Mouse (Mus musculus): ENCODE results near the gene Drd4.

The Drd4 gene

DNA sequence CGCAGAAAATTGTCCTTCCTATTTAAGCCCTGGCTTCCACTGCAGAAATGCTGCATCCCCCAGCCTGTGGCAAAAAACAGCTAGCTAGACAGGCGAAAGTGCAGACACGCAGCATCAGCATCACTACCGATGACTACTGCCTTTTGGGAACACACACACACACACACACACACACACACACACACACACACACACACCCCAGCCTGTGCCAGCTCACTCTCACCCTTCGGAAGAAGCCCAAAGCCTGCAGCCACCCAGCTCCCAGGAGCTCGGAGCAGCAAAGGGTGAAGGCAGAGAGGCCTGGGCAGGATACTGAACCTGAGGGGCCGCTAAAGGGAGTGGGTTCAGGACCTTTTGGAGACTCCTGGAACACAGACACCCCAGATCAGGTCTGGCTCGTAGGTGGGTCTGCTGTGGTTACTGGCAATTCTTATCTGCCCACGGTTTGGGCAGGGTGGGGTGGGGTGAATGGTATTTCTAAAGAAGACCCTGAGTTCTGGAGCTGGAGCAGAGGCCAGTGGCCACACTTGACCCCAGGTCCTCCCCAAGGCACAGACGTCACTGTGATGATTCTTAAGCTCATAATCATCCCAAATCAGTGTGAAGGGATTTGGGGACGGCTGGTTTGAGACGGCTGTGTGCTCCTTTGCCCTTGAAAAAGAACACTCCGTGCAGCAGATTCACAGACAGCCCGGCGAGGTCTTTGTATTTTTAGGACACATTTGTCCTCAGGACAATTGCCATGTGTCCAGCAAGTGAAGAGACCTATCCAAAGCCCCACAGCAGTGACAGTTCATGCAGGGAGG lies 980 bp downstream of the Drd4 start:
- DNase-seq (ENCODE audit: low spot score): no peak

DNA sequence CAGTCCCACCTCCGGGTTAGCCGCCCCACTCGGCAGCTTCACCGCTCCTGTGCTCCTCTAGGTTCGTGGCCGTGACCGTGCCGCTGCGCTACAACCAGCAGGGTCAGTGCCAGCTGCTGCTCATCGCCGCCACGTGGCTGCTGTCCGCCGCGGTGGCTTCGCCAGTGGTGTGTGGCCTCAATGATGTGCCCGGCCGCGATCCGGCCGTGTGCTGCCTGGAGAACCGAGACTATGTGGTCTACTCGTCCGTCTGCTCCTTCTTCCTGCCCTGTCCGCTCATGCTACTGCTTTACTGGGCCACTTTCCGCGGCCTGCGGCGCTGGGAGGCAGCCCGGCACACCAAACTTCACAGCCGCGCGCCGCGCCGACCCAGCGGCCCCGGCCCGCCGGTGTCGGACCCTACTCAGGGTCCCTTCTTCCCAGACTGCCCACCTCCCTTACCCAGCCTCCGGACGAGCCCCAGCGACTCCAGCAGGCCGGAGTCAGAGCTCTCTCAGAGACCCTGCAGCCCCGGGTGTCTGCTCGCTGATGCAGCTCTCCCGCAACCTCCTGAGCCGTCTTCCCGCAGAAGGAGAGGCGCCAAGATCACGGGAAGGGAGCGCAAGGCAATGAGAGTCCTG lies 2.2 kb downstream of the Drd4 start:
- no peak for DNase-seq (ENCODE audit: low spot score)

DNA sequence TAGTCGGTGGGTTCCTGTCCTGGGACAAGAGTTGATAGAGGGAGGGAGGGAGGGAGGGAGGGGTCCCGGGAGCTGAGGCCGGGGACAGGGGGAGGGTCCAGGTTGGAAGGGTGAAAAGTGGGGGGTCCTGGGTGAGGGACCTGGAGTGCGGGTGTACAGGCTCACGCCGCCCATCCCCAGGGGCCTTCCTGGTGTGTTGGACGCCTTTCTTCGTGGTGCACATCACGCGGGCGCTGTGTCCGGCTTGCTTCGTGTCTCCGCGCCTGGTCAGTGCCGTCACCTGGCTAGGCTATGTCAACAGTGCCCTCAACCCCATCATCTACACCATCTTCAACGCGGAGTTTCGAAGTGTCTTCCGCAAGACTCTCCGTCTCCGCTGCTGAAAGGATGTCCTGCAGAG lies 2.7 kb downstream of the Drd4 start:
- no peak for DNase-seq (ENCODE audit: low spot score)

DNA sequence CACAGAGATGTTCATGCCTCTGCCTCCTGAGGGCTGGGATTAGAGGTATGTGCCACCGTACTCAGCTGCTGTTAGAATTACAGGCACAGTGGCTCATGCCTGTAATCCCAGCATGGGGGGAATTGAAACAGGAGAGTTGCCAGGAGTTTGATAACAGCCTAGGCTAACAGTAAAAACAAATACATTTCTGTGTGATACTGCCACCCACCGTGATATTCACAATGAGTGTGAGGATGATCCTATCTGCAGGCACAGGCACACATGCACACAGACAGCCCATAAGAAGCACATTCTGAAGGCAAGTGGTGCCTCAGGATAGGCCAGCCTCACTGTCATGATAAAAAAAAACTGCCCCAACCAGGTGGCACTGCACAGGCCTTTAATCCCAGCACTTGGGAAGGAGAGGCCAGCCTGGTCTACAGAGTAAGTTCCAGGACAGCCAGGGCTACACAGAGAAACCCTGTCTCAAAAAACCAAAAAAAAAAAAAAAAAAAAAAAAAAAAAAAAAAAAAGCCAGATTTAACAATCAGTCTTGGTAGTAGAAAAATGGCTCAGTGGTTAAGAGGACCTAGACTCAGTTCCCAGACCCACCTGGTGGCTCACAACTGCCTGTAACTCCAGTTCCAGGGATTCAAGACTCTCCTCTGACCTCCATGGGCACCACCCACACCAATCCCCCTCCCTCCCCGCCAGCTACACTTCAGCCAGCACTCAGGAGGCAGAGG lies 6.3 kb downstream of the Drd4 start:
- DNase-seq (ENCODE audit: low spot score): no peak

DNA sequence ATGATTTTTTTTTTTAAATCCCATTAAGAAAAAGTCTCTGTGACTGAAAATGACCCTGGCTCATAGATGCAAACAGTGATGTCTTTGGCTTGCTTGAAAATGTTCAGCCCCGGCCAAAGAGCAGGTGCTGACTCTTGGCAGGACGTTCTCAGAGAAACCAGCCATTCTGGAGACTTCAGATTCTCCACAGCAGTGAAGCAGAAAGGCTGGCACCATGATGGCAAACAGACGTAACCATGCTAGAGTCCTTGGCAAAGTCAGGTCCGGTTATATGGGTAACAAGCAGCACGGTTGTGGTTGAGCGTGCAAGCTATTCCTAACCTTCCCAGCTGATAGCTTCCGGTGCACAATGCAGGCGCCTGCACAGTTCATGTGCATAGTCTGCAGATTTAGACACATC lies 7.4 kb downstream of the Drd4 start:
- no peak for DNase-seq (ENCODE audit: low spot score)

DNA sequence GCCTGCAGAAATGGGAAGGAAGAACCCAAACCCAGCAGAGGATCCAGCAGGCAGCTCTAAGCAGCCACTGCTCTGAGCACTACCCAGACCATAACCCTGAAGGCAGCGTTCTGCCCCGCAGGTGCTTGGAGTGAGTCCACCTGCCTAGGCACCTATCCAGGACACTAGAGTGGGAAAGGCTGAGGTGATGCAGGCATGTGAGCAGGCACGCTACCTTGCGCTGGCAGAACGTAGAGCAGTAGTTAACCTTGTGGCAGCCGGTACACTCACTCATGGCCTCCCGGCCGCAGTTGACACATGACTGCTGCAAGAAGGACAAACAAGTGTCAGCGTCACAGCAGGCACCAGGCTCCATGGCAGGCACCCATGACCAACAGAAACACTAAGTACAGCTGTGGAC lies 9.6 kb downstream of the Drd4 start:
- no peak for DNase-seq (ENCODE audit: low spot score)

DNA sequence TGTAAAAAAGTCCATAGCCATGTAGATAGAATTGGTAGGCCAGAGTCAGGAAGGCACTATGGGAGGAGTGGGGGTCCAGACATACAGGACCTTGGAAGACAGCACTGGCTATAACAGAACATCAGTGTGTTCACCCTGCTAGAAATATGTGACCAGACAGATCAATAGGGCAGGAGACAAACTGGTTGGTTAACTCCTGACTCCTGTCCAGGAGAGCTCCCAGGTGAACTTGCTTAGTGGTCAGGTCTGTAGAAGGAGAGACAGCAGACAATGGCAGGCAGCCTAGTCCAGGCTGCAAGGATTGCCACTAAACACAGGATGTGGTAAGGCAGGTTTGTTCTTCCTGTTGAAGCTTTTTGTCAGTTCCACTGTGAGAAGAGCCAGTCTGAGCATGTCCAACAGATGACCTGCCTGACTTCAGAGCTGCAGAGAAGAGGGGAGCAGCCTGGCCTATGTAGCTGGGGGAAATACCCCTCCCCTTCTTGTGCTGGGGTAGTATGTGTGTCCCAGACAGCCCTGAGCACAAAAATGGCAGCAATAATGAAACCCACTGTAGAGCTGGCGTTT lies 11.0 kb downstream of the Drd4 start:
- no peak for DNase-seq (ENCODE audit: low spot score)

DNA sequence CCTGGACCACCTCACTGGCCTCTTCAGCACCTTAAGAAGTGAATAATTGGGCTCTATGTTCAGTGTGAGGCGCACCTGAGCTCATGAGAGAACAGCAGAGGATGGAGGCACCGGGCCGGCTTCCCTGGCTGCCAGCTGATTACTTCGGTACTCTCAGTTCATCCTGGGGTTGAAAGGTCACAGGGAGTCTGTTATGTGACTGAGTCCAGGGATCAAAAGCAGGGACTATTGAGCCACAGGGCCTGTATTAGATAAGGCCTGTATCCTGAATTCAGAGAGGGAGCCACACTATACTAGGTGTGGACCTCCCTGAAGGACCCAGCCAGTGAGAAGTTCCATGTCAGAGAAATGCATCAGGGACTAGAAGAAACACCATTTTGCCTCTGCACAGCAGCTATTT lies 12.7 kb downstream of the Drd4 start:
- no peak for DNase-seq (ENCODE audit: low spot score)

DNA sequence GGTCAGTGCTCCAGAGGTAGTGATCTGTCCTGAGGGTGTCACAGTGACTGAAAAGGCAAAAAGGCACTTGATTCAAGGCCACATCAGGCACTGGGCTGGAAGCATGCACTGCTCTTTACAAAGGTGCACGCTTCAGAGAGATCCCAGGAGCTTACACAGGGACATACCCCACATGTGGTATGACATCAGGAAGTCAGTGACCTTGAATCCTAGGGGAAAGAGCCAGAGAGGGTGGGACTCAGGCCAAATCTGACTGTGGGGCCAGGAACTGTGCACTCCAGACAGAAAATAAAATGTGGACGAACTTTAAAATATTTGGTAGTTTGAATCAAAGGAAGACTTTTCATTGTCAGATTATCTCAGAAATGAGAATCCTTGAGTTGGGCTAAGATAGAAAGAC lies 22.6 kb downstream of the Drd4 start:
- DNase-seq (ENCODE audit: low spot score): no peak

DNA sequence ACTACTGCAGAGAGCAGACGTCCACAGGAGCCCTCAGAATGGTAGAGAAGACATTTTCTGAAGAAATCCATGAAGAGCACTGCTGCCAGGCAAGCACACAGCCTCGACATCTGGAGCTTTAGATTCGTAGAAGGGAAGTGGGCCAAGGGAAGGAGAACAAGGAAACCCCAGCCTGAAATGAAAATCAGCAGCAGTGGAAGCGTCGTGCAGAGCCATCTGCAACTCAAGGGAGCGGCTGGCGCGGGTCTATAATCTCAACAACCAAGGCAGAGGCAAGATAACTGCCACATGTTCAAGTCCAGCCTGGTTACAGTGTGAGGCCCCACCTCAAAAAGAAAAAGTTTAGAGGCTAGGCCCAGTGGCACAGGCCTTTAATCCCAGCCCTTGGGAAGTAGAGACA lies 23.3 kb downstream of the Drd4 start:
- DNase-seq (ENCODE audit: low spot score): no peak

DNA sequence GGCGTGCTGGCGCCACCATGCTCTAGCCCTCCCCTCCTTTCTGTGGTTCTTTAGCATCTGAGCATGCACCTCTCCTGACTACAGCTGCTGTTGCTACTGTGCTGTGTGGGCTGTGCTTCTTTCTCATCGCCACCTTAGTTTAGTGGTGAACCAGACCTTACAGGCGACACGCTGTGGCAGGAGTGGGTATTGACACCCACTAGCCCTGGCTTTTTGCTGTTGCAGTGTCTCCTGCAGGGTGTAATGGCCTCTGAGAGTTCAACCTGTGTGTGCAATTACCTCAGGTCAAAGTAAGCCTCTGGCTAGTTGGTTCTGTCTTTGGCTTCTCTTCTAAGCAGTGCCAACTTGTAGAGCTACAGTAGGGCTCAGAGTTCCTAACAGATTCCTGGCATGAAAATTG lies 24.2 kb downstream of the Drd4 start:
- no peak for DNase-seq (ENCODE audit: low spot score)

DNA sequence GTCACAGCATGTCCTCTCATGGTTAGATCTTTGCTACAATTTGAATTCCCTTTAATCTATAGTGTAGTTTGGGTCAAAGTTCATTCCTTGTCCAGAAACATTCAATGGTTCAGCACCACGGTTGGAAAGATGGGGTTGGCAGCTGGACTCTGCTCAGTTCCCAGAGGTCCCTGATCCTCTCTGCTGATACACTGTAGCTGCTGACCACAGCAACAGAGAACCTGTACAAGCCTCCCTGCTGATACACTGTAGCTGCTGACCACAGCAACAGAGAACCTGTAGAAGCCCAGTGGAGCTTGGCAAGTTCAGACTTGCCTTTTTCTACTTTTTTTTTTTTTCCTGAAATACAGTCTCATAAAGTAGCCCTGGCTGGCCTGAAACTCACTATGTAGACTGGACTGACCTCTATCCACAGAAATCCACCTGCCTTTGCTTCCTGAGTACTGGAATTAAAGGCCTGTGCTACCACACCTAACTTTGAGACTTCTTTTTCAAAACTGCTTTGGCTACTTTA lies 25.9 kb downstream of the Drd4 start:
- no peak for DNase-seq (ENCODE audit: low spot score)

DNA sequence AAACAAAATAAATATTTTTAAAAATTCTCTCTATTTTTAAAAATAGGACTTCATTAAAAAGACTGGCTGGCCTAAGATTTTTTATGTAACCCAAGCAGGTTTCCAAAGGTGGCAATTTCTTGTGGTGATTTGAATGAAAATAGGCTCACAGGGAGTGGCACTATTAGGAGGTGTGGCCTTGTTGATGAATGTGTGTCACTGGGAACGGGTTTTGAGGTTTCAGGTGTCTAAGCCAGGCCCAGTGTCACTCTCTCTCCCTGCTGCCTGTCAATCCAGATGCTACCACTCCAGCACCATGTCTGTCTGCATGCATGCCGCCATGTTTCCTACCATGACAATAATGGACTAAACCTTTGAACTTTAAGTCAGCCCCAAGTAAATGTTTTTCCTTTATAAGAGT lies 27.6 kb downstream of the Drd4 start:
- DNase-seq (ENCODE audit: low spot score): no peak

DNA sequence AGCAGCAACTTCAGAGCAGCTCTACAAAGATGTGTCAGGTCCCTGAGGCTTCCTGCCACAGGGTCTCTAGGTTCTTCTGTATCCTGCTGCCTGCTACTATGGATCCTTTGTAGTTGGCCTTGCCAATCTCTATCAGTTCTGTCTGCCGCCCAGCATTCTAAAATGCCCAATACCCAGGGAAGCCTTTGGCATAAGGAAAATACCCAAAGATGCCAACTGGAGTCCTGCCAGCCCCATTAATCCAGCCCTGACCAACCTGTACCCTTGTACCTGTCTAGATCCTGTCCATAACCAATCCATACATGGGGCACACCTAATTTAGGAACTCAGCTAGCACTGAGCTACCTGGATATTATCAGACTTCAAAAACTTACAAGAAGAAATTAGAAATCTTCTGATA lies 32.9 kb downstream of the Drd4 start:
- DNase-seq (ENCODE audit: low spot score): no peak

DNA sequence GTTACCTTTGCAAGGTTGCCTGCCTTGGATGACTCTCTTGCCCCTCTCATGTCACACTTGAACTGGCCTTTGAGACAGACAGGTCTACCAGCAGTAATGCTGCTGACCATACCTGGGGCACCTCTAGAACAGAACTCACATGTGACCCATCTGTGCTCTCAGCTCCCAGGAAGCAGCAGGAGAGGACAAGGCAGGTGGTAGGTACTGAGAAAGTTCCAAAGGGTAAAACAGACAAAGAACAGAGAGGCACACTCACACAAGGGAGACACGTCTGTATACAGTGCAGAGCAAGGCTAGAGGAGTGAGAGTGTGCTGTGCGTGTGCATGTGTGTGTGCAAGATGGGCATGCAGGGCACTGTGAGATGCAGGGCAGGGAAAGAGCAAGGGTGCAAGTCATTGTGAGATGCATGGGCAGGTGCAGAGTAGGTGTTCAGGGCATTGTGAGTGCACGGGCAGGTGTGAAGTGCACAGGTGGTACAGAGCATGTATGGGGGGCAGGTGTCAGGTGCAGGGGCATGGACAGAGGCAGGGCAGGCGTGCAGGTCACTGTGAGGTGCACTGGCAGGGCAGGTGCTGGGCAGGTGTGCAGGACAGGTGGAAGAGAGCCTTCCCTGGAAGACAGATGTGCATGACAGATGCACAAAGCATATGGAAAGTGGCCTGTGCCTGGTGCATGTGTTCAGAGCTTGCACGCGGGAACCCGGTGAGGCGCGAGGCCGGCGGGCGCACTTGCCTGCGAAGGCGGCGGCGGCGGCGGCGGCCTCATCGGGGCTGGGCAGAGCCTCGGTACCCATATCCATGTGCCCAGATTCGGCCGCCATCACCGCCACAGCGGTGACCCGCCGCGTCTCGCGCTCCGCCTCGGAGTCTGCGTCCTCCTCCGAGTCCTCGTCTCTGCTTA lies 35.0 kb downstream of the Drd4 start:
- no peak for DNase-seq (ENCODE audit: low spot score)

DNA sequence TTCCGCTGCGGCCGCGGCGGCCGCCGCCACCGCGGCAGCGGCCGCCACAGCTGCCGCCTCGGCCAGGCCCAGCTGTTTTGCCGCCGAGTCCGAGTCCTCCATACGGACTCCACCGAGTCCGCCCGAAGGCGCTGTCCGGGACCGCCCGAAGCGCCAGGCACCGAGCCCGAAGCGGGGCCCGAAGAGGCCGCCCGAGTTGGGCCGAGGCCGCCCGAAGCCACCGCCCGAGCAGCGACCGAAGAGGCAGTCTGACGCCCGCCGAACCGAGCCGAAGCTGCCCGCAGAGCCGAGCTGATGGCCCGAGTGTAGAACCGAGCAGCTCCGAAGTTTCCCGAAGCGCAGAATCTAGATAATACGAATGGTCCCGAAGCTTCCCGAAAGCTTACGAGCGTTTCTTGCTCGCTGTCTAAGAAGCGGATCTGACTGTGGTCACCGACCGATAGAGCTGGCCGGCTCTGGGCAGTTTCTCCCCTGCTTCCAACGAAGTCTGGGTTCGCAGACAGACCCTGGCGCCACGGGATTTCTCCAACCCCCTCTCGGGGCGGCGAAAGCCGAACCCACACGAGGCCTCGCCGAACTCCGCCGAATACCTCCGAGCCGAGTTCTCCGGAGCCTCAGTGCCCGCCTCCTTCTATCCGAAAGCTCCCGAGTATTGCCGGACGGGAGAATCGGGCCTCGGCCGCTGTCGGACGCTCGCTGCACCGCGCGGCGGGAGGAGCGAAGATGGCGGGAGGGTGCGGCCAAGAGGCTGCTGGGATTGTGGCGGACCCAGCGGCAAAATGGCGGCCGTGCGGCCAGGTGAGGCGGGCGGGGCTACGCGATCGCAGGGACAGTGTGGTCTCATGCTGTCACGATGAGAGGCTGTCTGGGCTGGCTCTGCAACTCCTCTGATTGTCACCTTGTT lies 35.9 kb downstream of the Drd4 start, which contains the start of the genes Deaf1 and Tmem80:
Gene Deaf1, minus strand, starts transcription at position 222 of the 904 bp plus-strand sequence.
Gene Tmem80, plus strand, starts transcription at position 271 of the 904 bp plus-strand sequence.
- peak; percentile 97 for DNase-seq (ENCODE audit: low spot score)

DNA sequence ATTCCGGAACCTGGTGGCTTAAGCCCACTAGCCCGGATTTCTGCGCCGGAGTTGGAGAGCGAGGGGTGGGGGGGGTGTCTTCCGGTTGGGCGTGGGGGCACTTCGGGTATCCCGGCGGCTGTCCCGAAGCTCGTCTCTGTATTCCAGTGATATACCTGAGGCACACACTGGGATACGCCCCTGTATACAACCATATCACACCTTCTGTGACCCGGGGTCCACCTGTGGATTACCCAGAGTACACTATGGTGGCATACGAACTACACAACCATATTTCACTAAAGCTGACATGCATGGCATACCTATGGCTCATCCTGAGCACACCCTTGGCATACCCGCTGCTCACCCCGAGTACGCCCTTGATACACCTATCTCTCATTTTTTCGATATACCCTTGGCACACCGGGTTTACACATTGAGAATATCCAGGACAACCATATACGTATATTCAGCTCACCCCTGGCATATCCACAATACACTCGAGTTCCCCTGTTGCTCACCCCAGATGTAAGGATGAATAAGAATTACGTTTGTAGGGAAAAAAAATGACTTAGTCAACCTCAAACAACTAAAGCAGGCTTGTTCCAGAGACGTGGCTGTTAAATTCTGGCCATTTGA lies 36.7 kb downstream of the Drd4 start:
- no peak for DNase-seq (ENCODE audit: low spot score)

DNA sequence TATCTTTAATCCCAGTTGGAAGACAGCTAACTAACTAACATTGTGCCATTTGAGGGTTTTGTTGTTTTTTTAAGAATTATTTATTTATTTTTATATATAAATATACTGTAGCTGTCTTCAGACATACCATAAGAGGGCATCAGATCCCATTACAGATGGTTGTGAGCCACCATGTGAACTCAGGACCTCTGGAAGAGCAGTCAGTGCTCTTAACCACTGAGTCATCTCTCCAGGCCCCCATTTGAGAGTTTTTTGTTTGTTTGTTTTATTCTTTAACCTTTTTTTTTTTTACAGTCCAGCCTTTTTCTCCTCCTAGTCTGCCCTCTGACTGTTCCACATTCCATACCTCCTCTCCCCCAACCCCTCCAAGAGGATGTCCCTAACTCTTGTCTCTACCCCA lies 38.9 kb downstream of the Drd4 start:
- DNase-seq (ENCODE audit: low spot score): no peak

DNA sequence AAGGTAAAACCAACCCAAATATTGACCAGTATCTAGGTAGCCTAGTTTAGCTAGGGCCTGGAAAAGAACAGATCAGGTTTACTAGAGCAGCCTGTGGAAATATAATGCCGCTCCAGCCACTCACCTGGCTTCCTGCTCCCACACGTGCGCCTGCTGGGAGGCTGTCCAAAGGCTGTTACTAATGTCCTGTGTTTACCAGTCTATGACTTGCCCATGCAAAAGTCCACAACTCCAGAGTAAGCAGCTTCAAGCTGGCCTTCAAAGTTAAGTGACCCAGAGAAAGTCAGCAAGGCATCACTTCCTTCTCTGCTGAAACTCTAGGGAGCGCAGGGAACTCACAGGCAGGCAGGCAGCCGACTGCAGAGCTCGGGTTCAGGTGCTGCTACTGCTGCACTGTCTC lies 40.2 kb downstream of the Drd4 start:
- DNase-seq (ENCODE audit: low spot score): no peak

DNA sequence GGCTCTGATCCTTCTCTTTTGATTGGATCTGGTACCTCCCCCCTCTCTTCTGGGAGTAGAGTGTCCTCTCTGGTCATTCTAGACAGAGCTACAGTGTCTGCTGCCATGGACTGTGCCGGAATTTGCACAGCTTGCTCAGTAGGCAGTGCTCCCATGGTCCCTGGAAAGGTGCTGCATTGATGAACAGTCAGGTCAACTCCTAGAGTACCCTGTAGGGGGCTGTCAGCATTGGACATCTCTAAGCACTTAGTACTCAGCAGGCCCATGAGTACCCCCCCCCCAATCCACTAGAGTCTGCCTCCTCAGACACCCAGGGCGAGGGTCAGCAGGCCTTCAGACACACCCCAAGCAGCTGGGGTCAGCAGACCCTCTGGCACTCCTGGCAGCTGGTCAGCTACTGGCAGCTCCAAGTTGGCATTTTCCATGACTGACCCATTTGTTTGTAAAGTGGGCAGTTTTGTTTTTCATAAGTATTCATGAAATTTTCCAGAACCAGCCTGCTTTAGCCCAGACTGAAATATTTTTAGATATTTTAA lies 43.3 kb downstream of the Drd4 start:
- no peak for DNase-seq (ENCODE audit: low spot score)
